Mouse (Mus musculus): ENCODE measurements around the gene Prpf31. TPM values are rescaled to one million over a fixed set of nuclear protein-coding genes. Genes with fewer than 3 reads are reported as not detected.

The Prpf31 gene
- polyA plus RNA-seq, 1 experiment from 2014 or later = 85.9 TPM

Small RNA genes within 50 kb of the gene (microRNA-seq; reads per million reads assigned to microRNA genes)
- not detected for gene Gm25100
- 2.1 reads per million, percentile 6 among the genes with 10 or more reads in this experiment for gene Mir3572

Other genes with a start within 250 kb of the Prpf31 start
- 11.0 and 11.2 TPM in 2 replicates for gene Cacng8, start 239.3 kb upstream of the Prpf31 start, polyA plus RNA-seq (2015; fragmentation: Nextera tagmentation; extraction: Ambion mirVana)
- 0.43 and 0.97 TPM in 2 replicates for gene Cacng6, start 205.8 kb upstream of the Prpf31 start, polyA plus RNA-seq (2015; fragmentation: Nextera tagmentation; extraction: Ambion mirVana)
- gene Tarm1, start 127.4 kb upstream of the Prpf31 start, polyA plus RNA-seq (2015; fragmentation: Nextera tagmentation; extraction: Ambion mirVana) = 0.13 and 0.15 TPM in 2 replicates
- gene Oscar, start 13.8 kb upstream of the Prpf31 start, polyA plus RNA-seq (2015; fragmentation: Nextera tagmentation; extraction: Ambion mirVana) = 0.38 and 0.84 TPM in 2 replicates
- gene Ndufa3, start 12.6 kb upstream of the Prpf31 start, polyA plus RNA-seq (2015; fragmentation: Nextera tagmentation; extraction: Ambion mirVana) = 535 and 605 TPM in 2 replicates
- gene Tfpt, start 56 bp upstream of the Prpf31 start, polyA plus RNA-seq (2015; fragmentation: Nextera tagmentation; extraction: Ambion mirVana) = 34.6 and 39.7 TPM in 2 replicates
- 36.4 and 43.0 TPM in 2 replicates for gene Cnot3, start 15.3 kb downstream of the Prpf31 start, polyA plus RNA-seq (2015; fragmentation: Nextera tagmentation; extraction: Ambion mirVana)
- gene Leng1, start 35.9 kb downstream of the Prpf31 start, polyA plus RNA-seq (2015; fragmentation: Nextera tagmentation; extraction: Ambion mirVana) = 15.3 and 16.3 TPM in 2 replicates
- 5.6 and 17.2 TPM in 2 replicates for gene Tmc4, start 47.6 kb downstream of the Prpf31 start, polyA plus RNA-seq (2015; fragmentation: Nextera tagmentation; extraction: Ambion mirVana)
- 285 and 295 TPM in 2 replicates for gene Tsen34, start 62.9 kb downstream of the Prpf31 start, polyA plus RNA-seq (2015; fragmentation: Nextera tagmentation; extraction: Ambion mirVana)
- 105 and 110 TPM in 2 replicates for gene Mboat7, start 63.5 kb downstream of the Prpf31 start, polyA plus RNA-seq (2015; fragmentation: Nextera tagmentation; extraction: Ambion mirVana)
- 710 and 932 TPM in 2 replicates for gene Rps9, start 74.0 kb downstream of the Prpf31 start, polyA plus RNA-seq (2015; fragmentation: Nextera tagmentation; extraction: Ambion mirVana)
- gene Pirb, start 90.4 kb downstream of the Prpf31 start, polyA plus RNA-seq (2015; fragmentation: Nextera tagmentation; extraction: Ambion mirVana) = 0.51 and 0.83 TPM in 2 replicates
- gene Gm15448, start 195.7 kb downstream of the Prpf31 start, polyA plus RNA-seq (2015; fragmentation: Nextera tagmentation; extraction: Ambion mirVana) = not detected in 2 replicates
- 0.29 TPM in 1 of 2 replicates, not detected in the other for gene Pira2, start 215.1 kb downstream of the Prpf31 start, polyA plus RNA-seq (2015; fragmentation: Nextera tagmentation; extraction: Ambion mirVana)